In the genomic region with DNA sequence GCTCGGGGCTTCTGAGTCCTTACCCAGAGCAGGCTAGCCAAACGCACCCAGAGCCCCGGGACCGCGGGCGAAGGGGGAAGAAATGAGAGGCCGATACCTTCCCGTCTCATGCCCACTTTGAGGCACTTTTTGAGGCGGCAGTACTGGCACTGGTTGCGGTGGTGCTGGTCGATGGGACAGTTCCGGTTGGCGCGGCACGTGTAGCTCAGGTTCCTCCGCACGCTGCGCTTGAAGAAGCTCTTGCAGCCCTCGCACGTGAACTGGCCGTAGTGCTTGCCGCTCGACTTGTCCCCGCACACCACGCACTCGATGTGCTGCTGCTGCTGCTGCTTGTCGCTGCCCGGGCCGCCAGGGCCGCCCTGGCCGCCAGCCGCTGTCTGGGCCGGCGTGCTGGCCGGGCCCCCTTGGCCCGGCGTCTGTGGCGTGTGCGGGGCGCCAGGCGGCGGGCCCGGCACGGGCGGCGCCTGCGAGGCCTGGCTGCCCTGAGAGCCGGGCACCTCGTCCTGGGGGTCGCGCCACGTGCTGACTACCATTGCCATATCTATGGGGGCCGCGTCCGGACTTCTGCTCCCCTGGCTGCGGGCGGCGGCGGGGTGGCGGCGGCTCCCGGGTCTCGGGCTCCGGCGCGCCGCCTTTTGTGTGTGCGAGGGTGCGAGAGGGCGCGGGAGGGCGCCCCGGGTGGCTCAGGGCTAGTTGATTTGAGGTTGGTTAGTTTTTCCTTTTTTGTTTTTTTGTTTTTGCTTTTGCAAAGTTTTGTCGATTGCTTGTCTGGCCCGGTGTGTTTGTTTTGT, we compare ENCODE assay signal across 8 mouse cellular contexts. TPM values are rescaled to one million over a fixed set of nuclear protein-coding genes. Genes with fewer than 3 reads are reported as not detected.
A peak's percentile ranks its signal among the peaks of the same experiment; 100 is the strongest.
DNase-seq lines count a peak whose midpoint lies in the region; ATAC-seq and TF ChIP-seq lines count a peak whose summit lies in the region.

No protein-coding gene starts in this region.

- H3K27me3 ChIP-seq in lung, postnatal 0 days (replicated peaks; ENCODE audit: insufficient read depth, low read length) = no peaks in the 10 kb centered on the region
- H3K27me3 ChIP-seq in heart, postnatal 0 days (ENCODE audit: control insufficient read depth, insufficient read depth, low read length) = peaks cover 77% of the 10 kb centered on the region
- H3K27me3 ChIP-seq in limb, embryonic 11.5 days (ENCODE audit: control insufficient read depth, insufficient read depth, low read length) = no peaks in the 10 kb centered on the region

- no peak for TF ChIP-seq EP300 in lung, postnatal 0 days (IDR thresholded peaks at IDR 0.05)
- no peak for TF ChIP-seq EP300 in heart, postnatal 0 days (IDR thresholded peaks at IDR 0.05; ENCODE audit: low read depth)

- peak; percentile 4; the same call in 1 of the 2 replicates for TF ChIP-seq CTCF in lung, postnatal 0 days (IDR thresholded peaks at IDR 0.05)
- TF ChIP-seq CTCF in heart, postnatal 0 days (IDR thresholded peaks at IDR 0.05; ENCODE audit: low read depth) = no peak

- H3K9me3 ChIP-seq in lung, postnatal 0 days (ENCODE audit: low read length) = no peaks in the 10 kb centered on the region
- H3K9me3 ChIP-seq in heart, postnatal 0 days (replicated peaks; ENCODE audit: control insufficient read depth, low read length) = no peaks in the 10 kb centered on the region
- H3K9me3 ChIP-seq in limb, embryonic 11.5 days (ENCODE audit: control insufficient read depth, low read length) = no peaks in the 10 kb centered on the region

- ATAC-seq in lung, postnatal 0 days = no peak
- ATAC-seq in heart, postnatal 0 days (ENCODE audit: insufficient read depth, low read depth) = no peak
- ATAC-seq in limb, embryonic 11.5 days (ENCODE audit: insufficient number of reproducible peaks, low FRiP score, low TSS enrichment, low read depth) = no peak
- ATAC-seq in megakaryocyte progenitor cell, adult 5-6 weeks (replicated peaks; ENCODE audit: poor library complexity) = no peak

- H3K4me3 ChIP-seq in lung, postnatal 0 days (ENCODE audit: low read depth, low read length) = peak overlapping the region; percentile 88
- H3K4me3 ChIP-seq in heart, postnatal 0 days (ENCODE audit: low read depth, low read length) = peak overlapping the region; percentile 65
- H3K4me3 ChIP-seq in limb, embryonic 11.5 days (ENCODE audit: low read depth, low read length) = peak overlapping the region; percentile 76

- peak overlapping the region; percentile 89 for H3K4me2 ChIP-seq in lung, postnatal 0 days (replicated peaks; ENCODE audit: low read depth, low read length)
- H3K4me2 ChIP-seq in heart, postnatal 0 days (ENCODE audit: low read depth, low read length) = peak overlapping the region; percentile 70
- peak overlapping the region; percentile 92 for H3K4me2 ChIP-seq in limb, embryonic 11.5 days (ENCODE audit: low read depth, severe bottlenecking)

- 0 out of 2 replicates have a peak, but pooled peaks cover 5% of the 10 kb centered on the region for H3K36me3 ChIP-seq in lung, postnatal 0 days (ENCODE audit: insufficient read depth, low read length)
- H3K36me3 ChIP-seq in heart, postnatal 0 days (replicated peaks; ENCODE audit: control insufficient read depth, insufficient read depth, low read length) = 0 out of 2 replicates have a peak, but pooled peaks cover 9% of the 10 kb centered on the region
- H3K36me3 ChIP-seq in limb, embryonic 11.5 days (ENCODE audit: control insufficient read depth, insufficient read depth, low read length) = no peaks in the 10 kb centered on the region

- WGBS in lung, postnatal 0 days = 0% methylated on average over 62 of the region's 75 CpGs
- under 1% methylated on average over 72 of the region's 75 CpGs for WGBS in heart, postnatal 0 days
- WGBS in limb, embryonic 11.5 days = under 1% methylated on average over 73 of the region's 75 CpGs

- peak overlapping the region; percentile 98 for H3K9ac ChIP-seq in lung, postnatal 0 days (replicated peaks; ENCODE audit: low read depth)
- H3K9ac ChIP-seq in heart, postnatal 0 days (replicated peaks; ENCODE audit: low read depth, low read length) = peak overlapping the region; percentile 87
- H3K9ac ChIP-seq in limb, embryonic 11.5 days (ENCODE audit: low read length) = peak overlapping the region; percentile 99

- DNase-seq in lung, postnatal 0 days (ENCODE audit: low spot score) = peak; percentile 57
- DNase-seq in lung, postnatal 25 days (ENCODE audit: low spot score) = no peak
- DNase-seq in embryo, embryonic 10 days (ENCODE audit: low spot score) = peak; percentile 71
- DNase-seq in heart, postnatal 0 days (ENCODE audit: low spot score) = no peak
- peak; percentile 75 for DNase-seq in limb, embryonic 11.5 days (ENCODE audit: low spot score)
- peak; percentile 6 for DNase-seq in ovary, adult 18-20 months (ENCODE audit: low spot score)
- no peak for DNase-seq in thymus, postnatal 25 days

- peak overlapping the region; percentile 97 for H3K27ac ChIP-seq in lung, postnatal 0 days (ENCODE audit: low read length)
- H3K27ac ChIP-seq in heart, postnatal 0 days (ENCODE audit: low read depth) = peak overlapping the region; percentile 96
- H3K27ac ChIP-seq in limb, embryonic 11.5 days (replicated peaks; ENCODE audit: low read depth, low read length) = peak overlapping the region; percentile 99

- no peaks in the 10 kb centered on the region for H3K4me1 ChIP-seq in lung, postnatal 0 days (ENCODE audit: insufficient read depth, low read depth, low read length)
- no peaks in the 10 kb centered on the region for H3K4me1 ChIP-seq in heart, postnatal 0 days (ENCODE audit: control insufficient read depth, insufficient read depth)
- H3K4me1 ChIP-seq in limb, embryonic 11.5 days (ENCODE audit: control insufficient read depth, insufficient read depth, low read length) = peaks cover 4% of the 10 kb centered on the region; the same call in 1 of the 2 replicates

RNA-seq across cellular contexts. Expression of a gene that starts 6.5 kb away (rescaled TPM):
- polyA plus RNA-seq in lung, postnatal 0 days (2015; fragmentation: Nextera tagmentation; extraction: Ambion mirVana) = 72.7 and 89.1 TPM in 2 replicates
- 7.5 and 8.3 TPM in 2 replicates for total RNA-seq in heart, postnatal 0 days (2014; rRNA removed; ENCODE audit: low replicate concordance)
- polyA plus RNA-seq in heart, postnatal 0 days (2015; fragmentation: Nextera tagmentation; extraction: Ambion mirVana) = 18.2 and 18.9 TPM in 2 replicates
- 71.4 and 79.5 TPM in 2 replicates for polyA plus RNA-seq in limb, embryonic 11.5 days (2014; fragmentation: Nextera tagmentation; extraction: Ambion mirVana)
- total RNA-seq in megakaryocyte progenitor cell, adult 5-6 weeks (2015) = not detected in 2 replicates
- total RNA-seq in megakaryocyte progenitor cell, adult 5-6 weeks (2017) = not detected in 2 replicates

Comparison
In these comparisons a context has a peak if more than half of its experiments do, and no peak if none do; other contexts are left out.
1. DNase-seq: peak in lung, postnatal 0 days (single experiment), embryo, embryonic 10 days (single experiment), limb, embryonic 11.5 days (single experiment) and ovary, adult 18-20 months (single experiment); none in lung, postnatal 25 days (single experiment), heart, postnatal 0 days (single experiment) and thymus, postnatal 25 days (single experiment).
2. Peak in every context shown above with its lines, with median percentiles within 50 percentile points of each other: H3K27ac ChIP-seq, H3K4me2 ChIP-seq, H3K4me3 ChIP-seq and H3K9ac ChIP-seq.